Mouse (Mus musculus) granulocyte monocyte progenitor cell, adult 5-6 weeks (primary cell): Measurements from ENCODE around the gene Cpm. TPM values are rescaled to one million over a fixed set of nuclear protein-coding genes. Genes with fewer than 3 reads are reported as not detected.
A peak's percentile ranks its signal among the peaks of the same experiment; 100 is the strongest.

Experiments
- ATAC-seq: replicated peaks from 2 replicates; pipeline ENCODE4 v1.8.0; 2016; ENCODE audit warnings: mild to moderate bottlenecking, moderate TSS enrichment, inconsistent platforms; ENCODE audit not compliant: poor library complexity, severe bottlenecking
- total RNA-seq, 2 experiments: library from RNA; stranded (forward) in 1 of 2; stranded (reverse) in 1 of 2; fragments of 200-712, 200-1000 nt in 1 of 2; fragments of >200 nt in 1 of 2; fragmentation: Nextera tagmentation in 1 of 2; gene quantifications; 2 replicates each; pipeline ENCODE4 v1.2.3; 2014 to 2017

The Cpm gene
- total RNA-seq, 2 experiments from 2014 or later = 0.46 TPM; not detected in 1

DNA sequence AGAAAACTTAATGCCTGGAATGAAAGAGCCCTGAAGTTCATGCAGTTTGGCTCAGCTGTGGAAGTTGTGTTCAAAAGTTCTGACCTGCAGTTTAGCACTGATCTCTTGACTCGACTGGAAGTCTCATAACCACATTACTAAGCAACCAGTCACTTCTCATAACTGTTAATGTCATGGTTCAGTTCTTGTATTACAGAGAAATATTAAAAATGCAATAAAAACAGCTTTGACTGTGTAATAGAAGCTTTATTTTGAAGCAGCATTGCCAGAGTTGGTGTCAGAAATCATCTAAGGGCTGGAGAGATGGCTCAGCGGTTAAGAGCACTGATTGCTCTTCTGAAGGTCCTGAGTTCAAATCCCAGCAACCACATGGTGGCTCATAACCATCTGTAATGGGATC lies 1.5 kb downstream of the Cpm start:
- no peak for ATAC-seq

DNA sequence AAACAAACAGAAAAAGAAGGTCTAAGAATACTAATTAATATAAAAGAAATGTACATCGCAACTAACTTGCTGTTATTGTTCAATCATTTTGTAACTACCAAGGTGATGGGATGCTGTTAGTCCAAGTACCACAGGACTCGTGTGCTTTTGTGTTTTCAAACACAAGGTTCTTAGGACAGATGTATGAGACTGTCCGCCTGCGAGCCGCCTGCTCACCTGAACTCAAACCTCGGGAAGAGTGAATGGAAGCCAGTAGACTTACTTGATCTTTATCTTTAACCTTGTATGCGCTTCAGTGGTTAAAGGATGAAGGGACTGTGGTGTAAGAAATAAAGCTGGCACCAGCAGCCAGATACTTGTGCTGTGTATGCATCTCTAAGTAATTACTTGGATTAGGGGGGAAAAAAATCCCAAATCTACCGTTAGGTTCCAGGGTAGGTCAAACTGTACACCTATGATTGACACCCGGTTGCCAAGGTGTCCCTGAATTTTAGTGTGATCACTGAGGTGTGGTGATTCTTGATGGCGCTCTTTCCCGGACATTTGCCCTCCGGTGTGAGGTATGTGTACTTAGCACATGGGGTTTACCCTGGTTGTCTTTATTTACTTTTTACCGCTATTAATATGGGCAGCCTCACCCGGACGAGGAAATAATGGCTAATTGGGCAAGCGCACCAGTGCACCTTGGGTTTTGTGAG lies 2.4 kb downstream of the Cpm start:
- ATAC-seq = no peak

GRCm38 (mm10) chr10:117632394-117632793 lies 3.1 kb downstream of the Cpm start:
- no peak for ATAC-seq

DNA sequence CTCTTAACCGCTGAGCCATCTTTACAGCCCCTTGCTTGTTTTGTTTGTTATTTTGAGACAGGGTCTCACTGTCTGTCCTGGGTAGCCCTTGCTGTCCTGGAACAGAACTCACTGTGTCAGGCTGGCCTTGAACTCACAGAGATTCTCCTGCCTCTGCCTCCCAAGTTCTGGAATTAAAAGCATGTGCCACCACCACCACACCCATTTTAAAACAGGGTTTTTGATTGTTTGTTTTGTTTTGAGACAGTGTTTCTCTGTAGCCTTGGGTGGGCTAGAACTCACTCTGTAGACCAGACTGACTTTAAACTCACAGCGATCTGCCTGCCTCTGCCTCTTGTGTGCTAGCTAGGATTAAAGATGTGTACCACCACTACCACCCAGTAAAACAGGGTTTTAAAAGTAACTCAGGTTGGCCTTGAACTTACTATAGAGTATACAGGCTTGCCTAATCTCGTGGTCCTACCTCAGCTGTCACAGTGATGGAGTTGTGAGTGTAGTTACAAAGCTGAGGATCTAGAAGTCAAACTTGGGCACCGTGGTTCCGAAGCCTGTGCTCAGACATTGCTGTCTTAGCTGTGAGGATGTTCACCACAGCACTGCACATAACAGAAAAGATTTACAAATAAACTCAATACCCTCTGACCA lies 4.4 kb downstream of the Cpm start:
- no peak for ATAC-seq

DNA sequence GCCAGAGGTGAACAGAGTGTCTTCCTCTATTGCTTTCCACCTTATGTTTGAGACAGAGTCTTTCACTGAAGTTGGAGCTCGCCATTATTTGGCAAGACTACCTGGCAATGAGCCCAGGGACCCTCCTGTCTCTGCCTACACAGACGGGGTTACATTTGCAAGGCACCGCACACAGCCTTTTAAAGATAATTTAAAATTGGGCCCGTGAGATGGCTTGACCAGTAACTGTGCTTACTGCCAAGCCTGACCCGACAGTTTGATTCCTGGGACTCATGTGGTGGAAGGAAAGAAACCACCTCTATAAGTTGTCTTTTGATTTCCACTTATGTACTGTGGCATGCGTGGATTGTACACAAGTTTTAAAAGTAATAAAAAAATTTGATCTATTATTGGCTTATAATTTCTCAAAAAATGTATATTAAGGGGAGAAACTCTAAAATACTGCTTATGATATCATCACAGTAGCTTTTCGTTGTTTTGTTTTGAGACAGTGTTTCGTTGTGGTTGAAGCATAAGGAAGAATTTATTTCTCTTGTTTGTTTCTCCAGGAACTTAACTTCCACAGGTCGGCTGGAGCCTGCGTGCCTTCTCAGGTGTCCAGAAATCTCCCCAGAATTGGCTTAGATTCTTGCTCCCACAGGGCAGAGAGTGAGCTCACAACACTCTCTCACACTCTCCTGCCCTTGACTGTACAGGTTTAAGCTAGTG lies 5.2 kb downstream of the Cpm start:
- no peak for ATAC-seq

DNA sequence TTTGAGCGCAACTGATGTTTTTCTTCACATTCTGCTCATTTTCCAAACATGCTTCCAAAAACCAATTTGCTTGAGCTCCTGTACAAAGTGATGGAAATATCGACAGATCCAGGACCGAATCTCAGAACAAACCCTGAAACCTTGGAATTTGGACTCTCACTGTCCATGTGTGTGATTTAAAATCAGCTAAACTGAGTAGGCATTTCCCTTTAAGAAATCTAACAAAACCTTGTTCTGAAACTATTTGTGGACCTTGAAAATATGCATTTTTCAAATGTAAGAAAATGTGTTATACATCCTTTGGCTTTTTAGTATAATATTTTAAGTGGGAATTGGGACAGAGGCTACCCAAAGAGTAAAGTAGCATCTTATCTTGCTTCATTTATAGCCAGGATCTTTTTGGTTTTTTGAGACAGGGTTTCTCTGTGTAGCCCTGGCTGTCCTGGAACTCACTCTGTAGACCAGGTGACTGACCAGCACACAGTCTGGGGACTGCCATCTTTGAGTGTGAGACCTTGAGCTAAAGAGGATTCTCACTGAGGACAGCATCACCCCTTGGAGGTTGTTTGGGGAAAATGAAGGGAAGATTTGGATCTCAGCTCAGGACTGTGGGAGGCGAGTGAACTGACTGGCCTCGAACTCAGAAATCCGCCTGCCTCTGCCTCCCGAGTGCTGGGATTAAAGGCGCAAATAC lies 5.9 kb downstream of the Cpm start:
- ATAC-seq = no peak

DNA sequence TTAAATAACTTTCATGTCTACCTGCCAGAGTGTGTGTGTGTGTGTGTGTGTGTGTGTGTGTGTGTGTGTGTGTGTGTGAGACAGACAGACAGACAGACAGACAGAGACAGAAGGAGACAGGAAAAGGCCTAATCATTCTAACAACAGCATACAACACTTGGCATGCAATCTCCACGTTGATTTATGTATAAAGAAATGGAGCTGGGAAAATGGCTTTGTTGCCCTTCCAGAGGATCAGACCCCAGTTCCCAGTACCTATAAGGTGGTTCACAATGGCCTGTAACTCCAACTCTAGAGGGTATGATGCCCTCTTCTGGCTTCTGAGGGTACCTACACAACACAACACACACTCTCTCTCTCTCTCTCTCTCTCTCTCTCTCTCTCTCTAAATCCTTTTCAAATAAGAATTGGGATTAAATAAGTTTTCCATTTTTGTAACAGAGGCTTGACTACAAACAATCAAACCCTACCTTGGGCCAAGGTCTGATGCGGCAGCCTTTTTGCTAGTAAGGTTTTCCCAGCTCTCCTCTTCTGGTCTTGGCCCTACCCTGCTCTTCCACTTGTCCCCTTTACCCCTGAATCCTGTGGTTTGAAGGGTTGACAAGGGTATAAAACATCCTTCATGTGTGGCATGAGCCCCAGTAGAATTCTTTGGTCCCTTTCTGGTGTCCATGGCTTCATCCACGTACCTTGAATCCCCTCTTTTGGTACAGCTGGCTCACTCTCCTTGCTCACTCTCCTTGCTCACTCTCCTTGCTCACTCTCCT lies 6.7 kb downstream of the Cpm start:
- ATAC-seq = no peak

- ATAC-seq = no peak
These were observed 7.9 kb downstream of the Cpm start for GRCm38 (mm10) chr10:117637062-117637744.

- no peak for ATAC-seq
These were observed 8.7 kb downstream of the Cpm start for GRCm38 (mm10) chr10:117637745-117638577.

- ATAC-seq = no peak
These were observed 9.4 kb downstream of the Cpm start for GRCm38 (mm10) chr10:117638578-117639220.

DNA sequence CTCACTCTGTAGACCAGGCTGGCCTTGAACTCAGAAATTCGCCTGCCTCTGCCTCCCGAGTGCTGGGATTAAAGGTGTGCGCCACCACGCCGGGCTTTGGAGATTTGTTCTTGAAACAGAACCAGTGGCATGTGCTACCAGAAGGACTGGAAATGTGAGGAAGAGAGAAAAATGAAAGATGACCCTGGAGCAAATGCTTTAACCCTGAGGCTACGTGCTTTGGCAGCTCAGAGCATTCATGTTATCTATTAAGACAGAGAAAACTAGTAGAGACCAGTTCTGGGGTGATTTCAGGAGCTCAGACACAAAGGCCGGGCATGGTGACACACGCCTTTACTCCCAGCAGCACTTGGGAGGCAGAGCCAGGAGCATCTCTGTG lies 9.9 kb downstream of the Cpm start:
- no peak for ATAC-seq

DNA sequence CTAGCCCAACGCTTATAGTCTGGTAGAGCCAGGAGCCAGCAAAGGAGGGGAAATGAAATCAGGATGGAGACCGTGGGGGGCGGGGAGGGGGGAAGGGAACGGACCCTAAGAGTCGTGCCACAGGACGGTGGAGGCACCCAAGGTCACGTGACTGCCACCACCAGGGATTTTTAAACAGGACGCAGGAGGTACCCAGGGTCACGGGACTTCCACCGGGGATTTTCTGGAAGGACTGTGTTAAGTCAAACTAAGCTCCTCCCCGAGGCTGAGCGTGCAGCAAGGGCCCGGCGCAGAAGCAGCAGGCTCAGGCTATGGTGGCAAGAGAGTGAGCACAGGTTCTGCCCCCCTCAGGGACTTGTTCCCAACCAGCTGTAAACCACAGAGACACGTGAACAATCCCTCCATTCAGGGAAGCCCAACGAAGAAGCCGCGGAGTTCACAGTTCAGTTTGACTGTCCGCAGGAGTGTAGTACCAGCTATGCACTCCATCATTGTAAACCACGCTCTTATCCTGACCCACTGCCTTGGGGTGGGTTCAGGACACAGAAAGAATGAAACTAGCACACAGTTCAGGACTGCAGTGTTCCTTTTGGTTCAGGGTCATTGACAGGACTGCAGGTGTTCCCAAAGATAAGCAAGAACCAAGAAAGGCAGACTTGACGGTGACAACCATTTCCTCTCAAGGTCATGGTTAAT lies 10.7 kb downstream of the Cpm start:
- peak; percentile 86 for ATAC-seq

GRCm38 (mm10) chr10:117640595-117641078 lies 11.3 kb downstream of the Cpm start:
- ATAC-seq = no peak

DNA sequence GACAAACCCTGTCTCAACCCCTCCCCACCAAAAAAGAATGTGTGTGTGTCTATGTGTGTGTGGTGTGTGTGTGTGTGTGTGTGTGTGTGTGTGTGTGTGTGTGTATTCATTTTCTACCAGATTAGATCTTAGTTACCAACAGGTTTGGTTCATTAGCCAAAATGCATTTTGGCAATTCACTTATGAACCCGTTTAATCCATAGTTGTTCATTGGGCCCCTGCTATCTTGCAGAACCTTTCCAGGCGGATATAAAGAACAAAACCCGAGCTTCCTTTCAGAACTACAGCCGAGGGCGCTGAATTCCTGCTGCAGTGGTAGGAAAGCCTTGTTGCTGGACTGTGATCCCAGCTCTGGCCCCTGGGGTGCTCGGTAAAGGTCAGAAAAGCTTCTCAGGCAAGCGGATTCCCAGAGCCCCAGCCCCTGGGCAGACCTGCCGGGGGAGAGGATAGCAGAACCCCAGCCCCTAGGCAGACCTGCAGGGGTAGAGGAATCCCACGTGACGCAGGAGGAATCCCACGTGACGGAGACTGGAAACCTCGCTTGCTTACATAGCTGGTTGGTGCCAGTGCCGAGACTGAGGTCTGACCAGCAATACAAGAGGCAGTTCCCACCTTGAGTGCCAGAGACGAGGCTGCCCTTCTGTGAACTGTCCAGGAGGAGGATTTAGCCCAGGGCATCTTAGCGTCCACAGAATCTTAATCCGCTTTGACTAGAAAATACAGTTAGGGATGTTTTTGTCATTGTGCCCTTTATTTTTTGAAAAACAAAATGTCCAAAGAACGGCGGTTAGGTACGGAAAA lies 12.3 kb downstream of the Cpm start:
- no peak for ATAC-seq

DNA sequence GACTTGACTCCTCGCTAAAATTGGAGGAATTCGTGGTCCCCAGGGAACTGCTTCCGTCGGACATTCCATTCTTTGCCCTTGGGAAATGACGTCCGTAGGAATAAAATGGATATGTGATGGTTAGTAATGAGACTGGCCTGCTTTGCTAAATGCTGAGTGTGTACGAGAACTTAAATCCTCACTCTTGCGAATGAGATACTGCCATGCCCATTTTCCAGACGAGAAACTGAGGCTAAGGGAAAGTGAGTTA lies 12.8 kb downstream of the Cpm start:
- no peak for ATAC-seq

DNA sequence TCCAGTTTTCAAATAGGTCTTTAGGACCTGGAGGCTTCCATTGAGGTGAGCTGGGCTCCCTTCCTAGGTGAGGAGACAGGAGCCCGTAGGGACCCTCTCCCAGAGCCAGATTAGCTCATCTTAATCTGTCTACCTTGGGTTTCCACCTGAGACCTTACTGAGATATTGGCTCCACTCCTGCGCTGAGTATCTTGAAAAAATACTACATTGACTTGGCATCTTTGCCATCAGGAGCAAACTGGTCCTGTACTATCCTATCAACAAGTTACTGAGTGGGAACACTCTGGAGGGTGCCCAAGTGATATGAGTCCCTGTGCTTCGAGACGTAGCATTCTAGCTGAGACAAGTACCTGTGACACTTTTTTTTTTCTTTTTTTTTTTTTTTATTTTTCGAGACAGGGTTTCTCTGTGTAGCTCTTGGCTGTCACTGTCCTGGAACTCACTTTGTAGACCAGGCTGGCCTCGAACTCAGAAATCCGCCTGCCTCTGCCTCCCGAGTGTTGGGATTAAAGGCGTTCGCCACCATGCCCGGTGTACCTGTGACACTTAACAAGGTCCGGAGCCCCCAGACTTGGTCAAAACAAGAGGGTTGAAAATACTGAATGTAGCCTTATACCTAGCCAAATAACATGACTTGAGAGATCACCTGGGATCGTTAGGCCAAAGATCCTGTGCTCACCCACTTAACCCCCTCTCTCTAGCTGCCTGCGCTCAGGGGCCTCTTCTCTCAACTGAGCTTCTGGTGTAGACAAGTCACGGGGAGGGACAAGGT lies 13.4 kb downstream of the Cpm start:
- no peak for ATAC-seq
